Mouse (Mus musculus): Measurements from ENCODE around the gene Trpm1. TPM values are rescaled to one million over a fixed set of nuclear protein-coding genes. Genes with fewer than 3 reads are reported as not detected.

Trpm1 gene
- polyA plus RNA-seq, 1 experiment, result 0.15 TPM

DNA sequence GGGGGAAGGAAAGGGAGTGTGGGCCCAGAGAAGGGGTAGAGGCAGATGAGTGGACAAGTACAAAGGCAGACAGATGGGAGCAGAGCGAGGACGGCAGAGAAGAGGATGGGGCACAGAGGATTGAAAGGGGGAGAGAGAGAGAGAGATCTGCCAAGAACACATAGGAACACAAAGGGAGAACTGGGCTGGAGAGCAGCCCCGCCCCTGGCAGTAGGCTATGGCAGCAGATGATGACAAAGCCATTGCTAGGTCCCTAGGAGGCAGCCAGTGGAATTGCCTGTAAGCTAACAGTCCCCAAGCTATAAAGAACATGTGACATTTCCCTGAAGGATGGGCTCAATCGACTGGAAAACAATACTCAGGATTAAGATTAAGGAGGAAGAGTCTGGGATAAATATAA, 121.9 kb downstream of the Trpm1 start:
- Histone ChIP-seq H3K27ac (ENCODE audit: insufficient read depth, low read length) (no peak overlapping the region), H3K4me1 (ENCODE audit: control insufficient read depth, insufficient read depth, low read length) (no peaks in the 10 kb centered on the region), H3K4me3 (ENCODE audit: insufficient read depth, low read length) (no peak overlapping the region)
- no peak for TF ChIP-seq CTCF (IDR thresholded peaks at IDR 0.05; ENCODE audit: extremely low read depth, insufficient read depth, low read length)

DNA sequence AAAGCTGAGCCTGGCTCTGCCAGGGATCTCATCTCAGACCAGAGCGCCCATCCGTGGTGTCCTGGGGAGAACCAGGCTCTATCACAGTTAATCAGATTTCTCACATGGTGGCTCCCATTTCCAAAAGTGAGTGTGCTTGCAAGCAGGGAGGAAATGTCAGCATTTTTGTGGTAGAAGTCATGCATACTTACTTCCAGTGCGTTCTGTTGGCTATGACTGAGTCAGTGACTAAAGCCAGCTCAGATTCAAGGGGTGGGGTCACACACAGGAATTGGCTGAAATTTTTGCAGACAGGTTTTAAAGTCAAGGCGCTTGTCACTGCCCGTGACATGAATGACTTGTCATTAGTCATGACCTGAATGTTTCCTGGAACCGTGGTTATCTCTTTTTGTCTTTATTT, 123.3 kb downstream of the Trpm1 start:
- no peak overlapping the region for H3K4me3 ChIP-seq (ENCODE audit: insufficient read depth, low read length)
- H3K27ac ChIP-seq (ENCODE audit: insufficient read depth, low read length), result no peak overlapping the region
- TF ChIP-seq CTCF (IDR thresholded peaks at IDR 0.05; ENCODE audit: extremely low read depth, insufficient read depth, low read length), result no peak
- no peak for TF ChIP-seq POLR2A (IDR thresholded peaks at IDR 0.05; ENCODE audit: extremely low read depth, insufficient read depth, low read length)
- H3K4me1 ChIP-seq (ENCODE audit: control insufficient read depth, insufficient read depth, low read length), result no peaks in the 10 kb centered on the region

DNA sequence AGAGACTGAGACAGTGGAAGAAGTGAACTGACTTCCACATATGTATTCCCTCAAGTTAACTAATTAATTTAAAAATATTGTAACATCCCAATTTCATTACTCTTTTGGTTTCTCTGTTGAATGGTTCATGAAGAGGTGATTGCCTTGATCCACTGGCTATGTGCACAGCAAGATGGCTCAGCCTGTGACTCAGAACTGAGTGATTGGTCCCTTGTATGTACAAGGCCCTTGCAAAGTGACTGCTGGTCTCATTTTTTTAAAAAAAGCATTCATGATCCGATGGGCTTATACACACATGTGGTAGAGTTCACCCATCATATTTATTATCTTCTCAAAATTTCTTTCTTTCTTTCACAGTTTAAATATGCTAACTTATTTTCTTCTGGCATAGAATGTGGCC, 124.9 kb downstream of the Trpm1 start:
- no peak overlapping the region for H3K27ac ChIP-seq (ENCODE audit: insufficient read depth, low read length)
- H3K4me1 ChIP-seq (ENCODE audit: control insufficient read depth, insufficient read depth, low read length), result no peaks in the 10 kb centered on the region
- no peak for TF ChIP-seq CTCF (IDR thresholded peaks at IDR 0.05; ENCODE audit: extremely low read depth, insufficient read depth, low read length)
- no peak for TF ChIP-seq POLR2A (IDR thresholded peaks at IDR 0.05; ENCODE audit: extremely low read depth, insufficient read depth, low read length)
- no peak overlapping the region for H3K4me3 ChIP-seq (ENCODE audit: insufficient read depth, low read length)

DNA sequence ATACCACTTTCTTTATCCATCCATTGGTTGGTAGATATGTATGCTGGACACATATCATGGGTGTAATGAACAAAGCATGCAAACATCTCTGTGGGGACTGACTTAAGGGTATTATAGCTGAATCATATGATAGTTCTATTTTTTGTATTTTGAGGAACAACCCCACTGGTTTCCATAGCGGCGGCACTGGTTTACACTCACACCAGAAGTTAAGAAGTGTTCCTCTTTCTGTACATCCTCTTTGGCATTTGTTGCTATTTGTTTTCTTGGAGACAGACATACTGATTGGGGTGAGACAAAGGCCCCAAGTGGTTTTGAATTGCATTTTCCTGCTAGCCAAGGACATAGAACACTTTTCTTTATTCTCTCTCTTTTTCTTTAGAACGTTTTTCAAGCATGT, 125.9 kb downstream of the Trpm1 start:
- no peak for TF ChIP-seq POLR2A (IDR thresholded peaks at IDR 0.05; ENCODE audit: extremely low read depth, insufficient read depth, low read length)
- no peak for TF ChIP-seq CTCF (IDR thresholded peaks at IDR 0.05; ENCODE audit: extremely low read depth, insufficient read depth, low read length)
- Histone ChIP-seq H3K27ac (ENCODE audit: insufficient read depth, low read length) (no peak overlapping the region), H3K4me1 (ENCODE audit: control insufficient read depth, insufficient read depth, low read length) (no peaks in the 10 kb centered on the region), H3K4me3 (ENCODE audit: insufficient read depth, low read length) (no peak overlapping the region)

DNA sequence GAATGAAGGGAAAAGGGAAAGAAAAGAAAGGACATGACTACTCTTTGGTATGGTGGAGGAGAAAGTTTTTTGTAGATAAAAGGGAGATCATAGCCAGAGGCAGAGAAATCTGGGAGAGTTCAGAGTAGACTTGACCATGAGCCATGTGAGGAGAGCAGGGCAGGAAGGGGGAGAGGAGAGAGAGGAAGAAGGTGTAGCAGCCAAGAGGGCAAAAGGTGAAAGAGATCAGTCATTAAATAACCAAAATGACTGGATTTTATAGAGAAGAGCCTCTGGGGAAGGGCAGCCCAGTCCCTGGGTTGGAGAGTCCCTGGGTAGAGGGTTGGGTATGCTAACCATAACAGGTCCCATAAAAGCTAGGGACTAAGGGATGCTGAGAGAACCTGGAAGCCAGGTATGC, 132.9 kb downstream of the Trpm1 start:
- H3K4me1 ChIP-seq (ENCODE audit: control insufficient read depth, insufficient read depth, low read length), result peaks cover 2% of the 10 kb centered on the region; the same call in 1 of the 2 replicates
- H3K4me3 ChIP-seq (ENCODE audit: insufficient read depth, low read length), result no peak overlapping the region
- H3K27ac ChIP-seq (ENCODE audit: insufficient read depth, low read length), result no peak overlapping the region
- no peak for TF ChIP-seq CTCF (IDR thresholded peaks at IDR 0.05; ENCODE audit: extremely low read depth, insufficient read depth, low read length)
- TF ChIP-seq POLR2A (IDR thresholded peaks at IDR 0.05; ENCODE audit: extremely low read depth, insufficient read depth, low read length), result no peak

DNA sequence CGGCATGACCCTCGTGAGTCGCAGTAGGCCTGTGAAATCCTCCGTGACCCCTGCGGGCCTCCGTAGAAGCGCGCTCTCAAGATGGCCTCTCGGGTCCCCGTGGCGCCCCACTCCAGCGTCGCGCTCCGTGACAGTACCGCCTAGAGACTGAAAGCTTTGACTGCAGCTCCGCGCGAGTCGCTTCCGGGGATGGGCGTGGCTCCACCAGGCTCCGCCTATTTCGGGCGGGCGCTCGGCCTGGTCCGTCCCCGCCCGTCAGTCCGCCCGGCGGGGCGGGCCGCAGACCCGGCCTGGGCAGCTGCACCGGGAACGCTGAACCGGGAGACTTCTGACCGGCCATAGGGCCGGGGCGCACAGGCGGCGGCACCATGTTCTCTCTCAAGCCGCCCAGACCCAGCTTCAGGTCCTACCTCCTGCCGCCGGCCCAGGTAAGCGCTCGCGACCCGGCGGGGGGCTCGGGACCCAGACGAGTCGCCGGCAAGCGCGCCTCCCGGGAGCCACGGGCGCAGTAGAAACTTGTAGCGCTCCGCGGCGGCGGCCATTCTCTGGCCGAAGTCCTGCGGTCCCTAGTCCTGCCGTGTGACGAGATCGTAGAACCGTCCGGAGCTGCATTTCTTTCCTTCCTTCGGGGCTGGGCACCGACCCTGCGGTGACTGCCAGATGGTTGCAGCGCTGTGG, 133.9 kb downstream of the Trpm1 start, which contains the start of gene Mtmr10:
Mtmr10 (plus strand) TSS at position 240 of the 678 bp plus-strand sequence.
- TF ChIP-seq CTCF (IDR thresholded peaks at IDR 0.05; ENCODE audit: extremely low read depth, insufficient read depth, low read length) (no peak), POLR2A (IDR thresholded peaks at IDR 0.05; ENCODE audit: extremely low read depth, insufficient read depth, low read length) (peak; percentile 46)
- Histone ChIP-seq H3K27ac (ENCODE audit: insufficient read depth, low read length) (peak within 1 kb of the TSS; percentile 61), H3K4me1 (ENCODE audit: control insufficient read depth, insufficient read depth, low read length) (peaks cover 7% of the 10 kb centered on the region), H3K4me3 (ENCODE audit: insufficient read depth, low read length) (peak within 1 kb of the TSS; percentile 74)

DNA sequence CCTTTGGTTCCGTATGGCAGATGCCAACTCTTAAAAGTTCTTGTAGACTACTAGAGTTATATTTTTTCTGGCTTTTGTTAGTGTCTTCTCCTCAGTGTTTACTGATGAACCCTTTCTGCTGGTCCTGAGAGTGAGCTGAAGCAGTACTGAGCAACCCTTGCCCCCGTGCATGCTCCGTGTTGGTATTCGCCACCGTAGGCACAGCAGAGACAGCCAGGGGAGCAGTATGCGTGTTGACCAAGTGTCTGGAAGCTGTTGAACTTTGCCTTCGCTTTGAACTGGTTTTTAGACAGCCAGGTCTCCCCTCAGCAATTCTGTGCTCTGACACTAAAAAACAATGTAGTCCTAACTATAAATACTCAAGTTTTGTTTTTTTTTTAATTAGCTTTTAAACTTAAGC, 135.8 kb downstream of the Trpm1 start:
- Histone ChIP-seq H3K4me3 (ENCODE audit: insufficient read depth, low read length) (no peak overlapping the region), H3K4me1 (ENCODE audit: control insufficient read depth, insufficient read depth, low read length) (peaks cover 7% of the 10 kb centered on the region), H3K27ac (ENCODE audit: insufficient read depth, low read length) (no peak overlapping the region)
- TF ChIP-seq POLR2A (IDR thresholded peaks at IDR 0.05; ENCODE audit: extremely low read depth, insufficient read depth, low read length), result no peak
- no peak for TF ChIP-seq CTCF (IDR thresholded peaks at IDR 0.05; ENCODE audit: extremely low read depth, insufficient read depth, low read length)

DNA sequence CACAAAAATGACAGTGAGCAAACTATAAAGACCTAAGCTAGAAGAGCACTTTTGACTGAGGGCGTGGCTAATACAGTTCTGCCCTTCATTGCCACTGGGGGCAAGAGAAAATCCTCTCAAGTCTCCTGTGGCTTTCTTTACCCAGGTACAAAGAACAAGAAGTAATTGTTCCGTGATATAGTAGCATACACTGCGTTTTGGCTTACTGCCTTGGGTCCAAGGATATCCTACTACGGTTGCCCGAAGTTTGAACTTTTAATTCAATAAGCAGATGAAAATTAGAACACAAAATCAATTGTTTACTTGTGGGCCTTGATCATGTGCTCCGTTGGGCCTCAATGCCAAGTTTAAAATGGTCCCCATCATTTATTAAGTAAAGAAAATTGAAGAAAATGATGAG, 136.8 kb downstream of the Trpm1 start:
- H3K4me1 ChIP-seq (ENCODE audit: control insufficient read depth, insufficient read depth, low read length), result peaks cover 7% of the 10 kb centered on the region
- TF ChIP-seq CTCF (IDR thresholded peaks at IDR 0.05; ENCODE audit: extremely low read depth, insufficient read depth, low read length) (no peak), POLR2A (IDR thresholded peaks at IDR 0.05; ENCODE audit: extremely low read depth, insufficient read depth, low read length) (no peak)
- H3K4me3 ChIP-seq (ENCODE audit: insufficient read depth, low read length), result no peak overlapping the region
- H3K27ac ChIP-seq (ENCODE audit: insufficient read depth, low read length), result no peak overlapping the region

DNA sequence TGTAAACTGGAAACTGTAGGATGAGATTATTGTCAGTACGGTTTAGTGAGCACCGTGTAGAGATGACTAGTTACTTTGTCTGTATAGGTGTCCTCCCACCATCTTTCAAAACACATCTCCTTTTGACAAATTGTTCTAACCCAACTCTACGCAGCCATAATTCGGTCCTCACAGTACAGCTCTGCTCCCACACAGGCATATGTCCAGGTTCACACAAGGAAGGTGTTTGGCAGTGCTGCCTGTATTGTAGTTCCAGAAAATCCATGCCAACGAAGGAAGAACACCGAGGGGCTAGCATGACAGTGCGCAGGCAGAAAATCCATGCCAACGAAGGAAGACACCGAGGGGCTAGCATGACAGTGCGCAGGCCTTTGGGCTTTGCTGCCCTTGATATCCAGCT, 138.1 kb downstream of the Trpm1 start:
- TF ChIP-seq CTCF (IDR thresholded peaks at IDR 0.05; ENCODE audit: extremely low read depth, insufficient read depth, low read length), result no peak
- no peak for TF ChIP-seq POLR2A (IDR thresholded peaks at IDR 0.05; ENCODE audit: extremely low read depth, insufficient read depth, low read length)
- no peak overlapping the region for H3K4me3 ChIP-seq (ENCODE audit: insufficient read depth, low read length)
- peaks cover 7% of the 10 kb centered on the region for H3K4me1 ChIP-seq (ENCODE audit: control insufficient read depth, insufficient read depth, low read length)
- H3K27ac ChIP-seq (ENCODE audit: insufficient read depth, low read length), result peak overlapping the region; percentile 51; the same call in 1 of the 2 replicates

DNA sequence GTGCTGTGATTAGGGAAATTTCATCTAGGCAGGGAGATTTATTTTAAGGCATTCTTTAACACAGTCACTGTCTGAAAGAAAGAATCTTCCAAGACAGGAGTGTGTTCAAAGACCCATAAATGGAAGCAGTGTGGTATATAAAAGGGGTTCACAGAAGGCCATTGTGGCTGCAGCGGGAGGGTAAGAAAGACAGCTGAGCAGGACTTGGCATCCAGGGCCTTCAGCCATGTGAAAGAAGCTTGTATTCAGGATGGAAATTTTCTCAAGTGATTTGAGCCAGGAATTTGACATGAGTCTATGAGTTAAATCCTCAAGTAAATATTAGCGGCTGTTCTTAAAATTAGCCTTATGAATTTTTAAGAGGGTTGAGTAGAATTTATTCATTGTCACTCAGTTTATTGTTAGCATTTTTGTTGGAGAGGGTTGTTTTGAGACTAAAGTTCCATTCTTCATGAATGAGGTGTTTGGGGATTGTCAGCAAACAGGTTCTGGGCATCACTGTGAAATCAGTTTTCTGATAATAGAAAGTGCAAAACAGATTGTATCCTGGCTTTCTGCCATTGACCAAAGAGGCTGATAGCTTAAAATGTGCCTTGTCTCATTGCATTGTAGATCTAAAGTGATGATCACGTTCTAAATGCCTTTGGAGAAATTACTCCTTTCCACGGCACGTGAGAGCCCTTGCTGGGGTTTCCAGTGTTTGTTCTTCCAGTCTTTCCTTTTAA, 142.8 kb downstream of the Trpm1 start:
- Histone ChIP-seq H3K4me3 (ENCODE audit: insufficient read depth, low read length) (no peak overlapping the region), H3K4me1 (ENCODE audit: control insufficient read depth, insufficient read depth, low read length) (peaks cover 5% of the 10 kb centered on the region), H3K27ac (ENCODE audit: insufficient read depth, low read length) (no peak overlapping the region)
- no peak for TF ChIP-seq POLR2A (IDR thresholded peaks at IDR 0.05; ENCODE audit: extremely low read depth, insufficient read depth, low read length)
- TF ChIP-seq CTCF (IDR thresholded peaks at IDR 0.05; ENCODE audit: extremely low read depth, insufficient read depth, low read length), result no peak
